Mouse (Mus musculus): ENCODE data around the gene Fam69a. TPM values are rescaled to one million over a fixed set of nuclear protein-coding genes. Genes with fewer than 3 reads are reported as not detected.

Gene Fam69a
- total and polyA plus RNA-seq, 2 experiments from 2014 or later, result 5.7 to 18.6 TPM

DNA sequence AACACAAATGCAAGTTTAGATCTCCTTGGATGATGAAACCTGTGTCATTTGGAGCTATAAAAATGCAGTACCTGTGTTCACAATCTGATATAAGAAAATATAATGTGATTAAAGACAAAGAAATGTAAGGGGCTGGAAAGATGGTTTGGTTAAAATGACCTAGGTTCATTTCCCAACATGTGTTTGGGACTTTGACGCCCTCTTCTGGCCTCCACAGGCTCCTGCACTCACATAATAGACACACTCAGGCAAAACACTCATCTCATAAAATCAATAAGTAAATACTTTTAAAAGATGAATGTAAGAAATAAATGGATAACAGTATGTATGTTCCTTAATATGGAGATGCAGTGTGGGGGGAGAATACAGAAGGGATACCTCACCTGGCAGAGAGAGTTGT lies 109.8 kb downstream of the Fam69a start:
- ATAC-seq (ENCODE audit: insufficient read depth, low read depth), result no peak
- H3K36me3 ChIP-seq (replicated peaks; ENCODE audit: control insufficient read depth, insufficient read depth, low read length), result no peaks in the 10 kb centered on the region
- H3K4me1 ChIP-seq (ENCODE audit: control insufficient read depth, insufficient read depth), result peaks cover 8% of the 10 kb centered on the region
- 71% methylated on average over 1 of the region's 1 CpGs for WGBS
- H3K27me3 ChIP-seq (ENCODE audit: control insufficient read depth, insufficient read depth, low read length), result no peaks in the 10 kb centered on the region
- DNase-seq (ENCODE audit: low spot score), result no peak
- no peaks in the 10 kb centered on the region for H3K9me3 ChIP-seq (replicated peaks; ENCODE audit: control insufficient read depth, low read length)
- H3K4me2 ChIP-seq (ENCODE audit: low read depth, low read length), result no peak overlapping the region
- H3K9ac ChIP-seq (replicated peaks; ENCODE audit: low read depth, low read length), result no peak overlapping the region
- TF ChIP-seq EP300 (IDR thresholded peaks at IDR 0.05; ENCODE audit: low read depth) (no peak), CTCF (IDR thresholded peaks at IDR 0.05; ENCODE audit: low read depth) (no peak)
- no peak overlapping the region for H3K27ac ChIP-seq (ENCODE audit: low read depth)
- H3K4me3 ChIP-seq (ENCODE audit: low read depth, low read length), result no peak overlapping the region

DNA sequence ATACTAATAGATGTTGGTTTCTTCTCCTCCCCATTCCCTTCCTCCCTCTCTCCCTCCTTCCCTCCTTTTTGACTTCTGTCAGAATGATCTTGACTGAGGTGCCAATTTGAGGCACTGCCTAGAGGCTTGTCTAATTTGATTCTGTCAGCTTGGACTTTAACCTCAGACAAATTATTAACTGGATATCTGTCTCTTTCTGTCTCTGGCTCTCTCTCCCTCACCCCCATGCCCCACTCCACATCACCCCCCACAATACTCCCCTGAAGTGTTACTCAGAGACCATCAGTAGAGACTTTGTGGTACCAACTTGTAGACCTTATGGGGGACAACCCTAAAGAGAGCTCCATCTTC lies 111.6 kb downstream of the Fam69a start:
- no peak for ATAC-seq (ENCODE audit: insufficient read depth, low read depth)
- no peak for TF ChIP-seq EP300 (IDR thresholded peaks at IDR 0.05; ENCODE audit: low read depth)
- TF ChIP-seq CTCF (IDR thresholded peaks at IDR 0.05; ENCODE audit: low read depth), result no peak
- no peak overlapping the region for H3K4me3 ChIP-seq (ENCODE audit: low read depth, low read length)
- H3K9ac ChIP-seq (replicated peaks; ENCODE audit: low read depth, low read length), result no peak overlapping the region
- no peaks in the 10 kb centered on the region for H3K9me3 ChIP-seq (replicated peaks; ENCODE audit: control insufficient read depth, low read length)
- H3K4me2 ChIP-seq (ENCODE audit: low read depth, low read length), result peak overlapping the region; percentile 48; the same call in 1 of the 2 replicates
- no peaks in the 10 kb centered on the region for H3K27me3 ChIP-seq (ENCODE audit: control insufficient read depth, insufficient read depth, low read length)
- peaks cover 9% of the 10 kb centered on the region for H3K4me1 ChIP-seq (ENCODE audit: control insufficient read depth, insufficient read depth)
- peak overlapping the region; percentile 91 for H3K27ac ChIP-seq (ENCODE audit: low read depth)
- no peaks in the 10 kb centered on the region for H3K36me3 ChIP-seq (replicated peaks; ENCODE audit: control insufficient read depth, insufficient read depth, low read length)
- DNase-seq (ENCODE audit: low spot score), result no peak

GRCm38 (mm10) chr5:107874561-107875260 lies 112.2 kb downstream of the Fam69a start, which contains the start of gene Evi5:
Gene Evi5, minus strand, starts transcription at chr5:107875107.
- peak; percentile 52; the same call in 1 of the 2 replicates for ATAC-seq (ENCODE audit: insufficient read depth, low read depth)
- WGBS, result 21% methylated on average over 4 of the region's 4 CpGs
- peak within 1 kb of the TSS; percentile 31 for H3K9ac ChIP-seq (replicated peaks; ENCODE audit: low read depth, low read length)

DNA sequence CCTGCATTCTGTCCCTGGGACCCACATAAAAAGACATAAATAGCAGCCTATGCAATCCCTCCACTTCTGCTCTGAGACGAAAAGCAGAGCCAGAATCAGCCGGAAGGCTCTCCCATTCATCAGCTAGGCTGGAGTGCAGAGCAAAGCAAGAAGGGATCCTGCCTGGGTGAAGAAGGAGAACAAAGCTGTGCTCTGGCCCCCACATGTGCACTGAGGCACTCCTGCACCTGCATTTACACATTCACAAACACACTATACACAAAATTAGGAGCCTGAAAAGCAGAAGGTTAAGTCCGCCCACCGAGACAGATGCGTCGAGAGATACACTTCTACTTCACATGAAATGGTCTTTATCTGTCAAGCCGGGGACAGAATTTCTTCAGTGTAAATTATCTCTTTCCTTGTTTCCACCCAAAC lies 113.0 kb downstream of the Fam69a start:
- H3K27ac ChIP-seq (ENCODE audit: low read depth), result peak overlapping the region; percentile 91
- no peaks in the 10 kb centered on the region for H3K36me3 ChIP-seq (replicated peaks; ENCODE audit: control insufficient read depth, insufficient read depth, low read length)
- H3K9ac ChIP-seq (replicated peaks; ENCODE audit: low read depth, low read length), result peak overlapping the region; percentile 31; the same call in 1 of the 2 replicates
- no peaks in the 10 kb centered on the region for H3K9me3 ChIP-seq (replicated peaks; ENCODE audit: control insufficient read depth, low read length)
- DNase-seq (ENCODE audit: low spot score) (peak; percentile 71), ATAC-seq (ENCODE audit: insufficient read depth, low read depth) (peak; percentile 53)
- WGBS, result 29% methylated on average over 7 of the region's 7 CpGs
- peaks cover 9% of the 10 kb centered on the region for H3K4me1 ChIP-seq (ENCODE audit: control insufficient read depth, insufficient read depth)
- TF ChIP-seq CTCF (IDR thresholded peaks at IDR 0.05; ENCODE audit: low read depth), result no peak
- no peak for TF ChIP-seq EP300 (IDR thresholded peaks at IDR 0.05; ENCODE audit: low read depth)
- H3K4me2 ChIP-seq (ENCODE audit: low read depth, low read length), result peak overlapping the region; percentile 48
- H3K27me3 ChIP-seq (ENCODE audit: control insufficient read depth, insufficient read depth, low read length), result no peaks in the 10 kb centered on the region
- H3K4me3 ChIP-seq (ENCODE audit: low read depth, low read length), result peak overlapping the region; percentile 17; the same call in 1 of the 2 replicates

More at GRCm38 (mm10) chr5:107874561-107875260, 112.2 kb downstream of the Fam69a start, which contains the start of gene Evi5:
- Histone ChIP-seq H3K4me2 (ENCODE audit: low read depth, low read length) (peak within 1 kb of the TSS; percentile 48), H3K4me1 (ENCODE audit: control insufficient read depth, insufficient read depth) (peaks cover 9% of the 10 kb centered on the region), H3K27me3 (ENCODE audit: control insufficient read depth, insufficient read depth, low read length) (no peaks in the 10 kb centered on the region), H3K36me3 (replicated peaks; ENCODE audit: control insufficient read depth, insufficient read depth, low read length) (no peaks in the 10 kb centered on the region), H3K4me3 (ENCODE audit: low read depth, low read length) (peak within 1 kb of the TSS; percentile 17), H3K9me3 (replicated peaks; ENCODE audit: control insufficient read depth, low read length) (no peaks in the 10 kb centered on the region), H3K27ac (ENCODE audit: low read depth) (peak within 1 kb of the TSS; percentile 91)
- TF ChIP-seq EP300 (IDR thresholded peaks at IDR 0.05; ENCODE audit: low read depth) (no peak), CTCF (IDR thresholded peaks at IDR 0.05; ENCODE audit: low read depth) (no peak)
- peak; percentile 67 for DNase-seq (ENCODE audit: low spot score)

DNA sequence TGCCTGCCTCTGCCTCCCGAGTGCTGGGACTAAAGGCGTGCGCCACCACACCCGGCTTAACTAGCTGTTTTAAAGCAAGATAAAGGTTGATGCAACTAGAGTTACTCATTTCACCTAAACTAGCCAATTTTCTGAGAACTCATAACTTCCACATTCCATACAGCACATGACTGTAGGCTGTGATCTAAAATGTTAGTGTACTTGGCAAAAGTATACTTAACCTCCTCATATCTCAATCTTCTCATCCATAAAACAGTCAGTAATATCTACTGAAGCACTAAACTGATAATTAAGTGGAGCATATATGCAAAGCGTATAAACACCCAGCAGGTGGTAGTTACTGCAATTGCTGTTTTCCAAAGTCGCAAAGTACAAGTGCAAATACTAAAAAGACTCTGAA lies 113.6 kb downstream of the Fam69a start:
- Histone ChIP-seq H3K9me3 (replicated peaks; ENCODE audit: control insufficient read depth, low read length) (no peaks in the 10 kb centered on the region), H3K27me3 (ENCODE audit: control insufficient read depth, insufficient read depth, low read length) (no peaks in the 10 kb centered on the region), H3K4me3 (ENCODE audit: low read depth, low read length) (no peak overlapping the region), H3K4me1 (ENCODE audit: control insufficient read depth, insufficient read depth) (peaks cover 9% of the 10 kb centered on the region), H3K9ac (replicated peaks; ENCODE audit: low read depth, low read length) (no peak overlapping the region), H3K27ac (ENCODE audit: low read depth) (peak overlapping the region; percentile 91), H3K4me2 (ENCODE audit: low read depth, low read length) (peak overlapping the region; percentile 48; the same call in 1 of the 2 replicates), H3K36me3 (replicated peaks; ENCODE audit: control insufficient read depth, insufficient read depth, low read length) (no peaks in the 10 kb centered on the region)
- ATAC-seq (ENCODE audit: insufficient read depth, low read depth), result no peak
- TF ChIP-seq CTCF (IDR thresholded peaks at IDR 0.05; ENCODE audit: low read depth) (no peak), EP300 (IDR thresholded peaks at IDR 0.05; ENCODE audit: low read depth) (no peak)
- DNase-seq (ENCODE audit: low spot score), result no peak
- WGBS, result 81% methylated on average over 6 of the region's 6 CpGs

Data from heart, postnatal 0 days (tissue).